Mouse (Mus musculus): ENCODE data around the gene Xpc.

Gene Xpc

DNA sequence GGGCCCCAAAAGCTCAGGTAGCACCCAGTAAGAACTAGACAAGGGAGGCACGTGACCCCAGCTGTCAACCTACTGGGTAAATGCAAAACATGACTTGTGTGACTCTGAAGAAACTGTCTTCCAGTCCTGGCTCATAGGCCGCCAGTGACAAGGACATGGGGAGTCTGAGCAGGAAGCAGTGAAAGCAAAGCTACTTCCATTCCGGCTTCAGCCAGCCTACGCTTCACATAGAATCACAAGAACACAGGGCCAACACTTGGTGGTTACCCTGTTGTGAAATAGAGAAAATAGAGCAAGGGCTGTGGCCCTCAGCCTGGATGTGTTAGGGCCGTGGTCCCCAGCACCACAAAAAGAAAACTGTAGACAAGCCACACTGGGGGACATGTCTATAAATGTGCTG is 7.1 kb upstream of the Xpc start:
- DNase-seq = no peak

DNA sequence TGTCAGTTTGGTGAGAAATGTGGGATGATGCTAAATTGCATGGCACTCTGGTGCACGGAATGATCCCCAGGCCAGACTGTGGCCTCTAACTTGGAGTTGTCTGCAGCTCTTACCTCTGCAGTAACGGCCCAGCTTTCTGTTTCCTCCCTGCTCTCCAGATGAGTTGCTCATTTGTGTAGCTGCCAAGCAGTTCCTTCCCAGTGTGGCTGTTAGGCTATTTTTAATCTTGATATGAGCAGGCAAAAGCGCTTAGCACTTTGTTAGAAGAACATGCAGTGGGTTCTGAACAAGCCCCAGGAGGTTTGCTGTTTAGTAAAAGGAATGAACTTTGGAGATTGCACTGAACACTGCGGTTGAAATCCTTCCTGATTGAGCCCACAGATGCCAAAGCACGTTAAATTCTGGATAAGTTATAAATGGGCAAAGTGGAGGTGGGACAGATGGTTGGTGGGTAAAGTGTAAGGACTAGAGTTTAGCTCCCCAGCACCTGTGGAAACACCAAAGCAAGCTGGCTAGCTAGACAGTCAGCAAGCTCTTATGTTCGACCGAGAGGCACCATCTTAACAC is 2.8 kb upstream of the Xpc start:
- DNase-seq = no peak

DNA sequence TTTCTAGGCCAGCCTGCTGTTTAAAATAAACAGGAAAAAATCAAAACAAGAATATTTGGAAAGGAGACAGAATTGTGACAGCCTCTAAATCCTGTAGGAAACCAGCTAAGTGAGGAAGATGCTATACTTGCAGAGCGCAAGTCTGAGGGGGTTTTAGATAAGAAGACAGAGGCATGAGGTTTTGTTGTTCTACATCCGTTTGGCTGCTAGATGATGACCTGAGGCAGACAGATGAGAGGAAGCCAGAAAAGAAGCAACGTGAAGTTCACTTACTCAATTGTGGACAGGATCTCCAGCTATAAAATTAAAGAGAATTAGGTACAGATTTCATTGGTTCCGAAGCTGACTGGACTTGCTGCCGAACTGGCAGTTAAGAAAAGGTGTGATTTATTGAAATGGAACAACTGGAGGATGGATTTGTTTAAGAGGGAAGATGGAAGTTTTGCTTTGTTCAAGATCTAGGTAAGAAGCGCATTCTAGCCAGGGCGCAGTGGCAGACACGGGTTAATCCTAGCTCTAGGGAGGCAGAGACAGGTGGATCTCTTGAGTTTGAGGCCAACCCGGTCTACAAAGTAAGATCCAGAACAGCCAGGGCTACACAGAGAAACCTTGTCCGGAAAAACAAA is 838 bp downstream of the Xpc start:
- DNase-seq = no peak

DNA sequence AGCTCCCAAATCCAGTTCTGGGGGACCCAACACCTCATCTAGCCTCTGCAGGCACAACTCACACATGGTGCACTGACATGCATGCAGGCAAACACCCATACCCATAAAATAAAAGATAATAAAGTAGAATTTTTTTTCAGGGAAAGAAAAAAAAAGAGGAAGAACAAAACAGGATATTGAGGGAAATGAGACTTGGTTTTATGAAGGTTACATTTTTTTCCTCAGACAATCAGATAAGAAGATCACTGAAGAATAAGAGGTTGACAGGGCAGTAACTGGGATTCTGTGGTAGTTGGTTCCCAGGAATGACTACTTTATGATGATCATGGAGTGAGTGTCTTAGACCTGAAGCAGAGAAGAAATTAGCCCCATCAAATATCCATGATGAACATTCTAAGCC is 1.6 kb downstream of the Xpc start:
- no peak for DNase-seq

DNA sequence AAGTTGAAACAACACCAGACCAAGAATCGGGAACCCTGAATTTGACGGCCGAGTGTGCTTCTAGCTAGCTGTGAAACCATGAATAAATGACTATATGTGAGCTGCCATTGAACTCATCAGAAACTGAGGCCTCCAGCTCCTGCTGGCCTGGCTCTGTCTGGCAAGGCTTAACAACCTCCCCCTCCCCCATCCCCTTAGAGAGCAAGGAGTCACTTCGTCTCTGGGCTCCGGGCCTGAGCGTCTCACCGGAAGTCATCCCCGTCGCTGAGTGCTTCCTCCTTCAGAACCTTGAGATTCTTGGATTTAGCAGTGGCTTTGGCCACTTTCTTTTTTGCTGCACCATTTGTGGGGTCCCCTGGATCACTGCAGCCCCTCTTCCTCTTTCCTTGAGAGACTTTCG is 5.5 kb downstream of the Xpc start:
- peak in 1 of 2 experiments; percentile 19 for DNase-seq

DNA sequence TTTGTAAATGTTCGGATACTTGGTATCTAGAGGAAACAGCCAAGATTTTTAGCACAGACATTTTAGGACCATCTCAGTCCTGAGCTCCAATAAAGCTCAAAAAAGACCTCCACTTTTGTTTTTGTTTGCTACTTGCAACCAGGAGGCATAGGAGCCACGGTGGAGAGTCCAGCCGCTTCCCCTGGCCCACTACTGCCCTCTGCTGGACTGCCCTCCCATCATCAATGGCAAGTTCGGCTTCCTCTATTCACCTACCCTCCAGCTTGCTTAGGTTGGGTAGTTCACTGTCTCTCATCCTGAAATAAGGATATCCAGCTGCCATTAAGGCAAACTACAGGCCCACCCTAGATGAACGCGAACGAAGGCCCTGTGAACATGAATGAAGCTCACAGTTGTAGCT is 6.4 kb downstream of the Xpc start:
- DNase-seq = peak; percentile 63 to 83

DNA sequence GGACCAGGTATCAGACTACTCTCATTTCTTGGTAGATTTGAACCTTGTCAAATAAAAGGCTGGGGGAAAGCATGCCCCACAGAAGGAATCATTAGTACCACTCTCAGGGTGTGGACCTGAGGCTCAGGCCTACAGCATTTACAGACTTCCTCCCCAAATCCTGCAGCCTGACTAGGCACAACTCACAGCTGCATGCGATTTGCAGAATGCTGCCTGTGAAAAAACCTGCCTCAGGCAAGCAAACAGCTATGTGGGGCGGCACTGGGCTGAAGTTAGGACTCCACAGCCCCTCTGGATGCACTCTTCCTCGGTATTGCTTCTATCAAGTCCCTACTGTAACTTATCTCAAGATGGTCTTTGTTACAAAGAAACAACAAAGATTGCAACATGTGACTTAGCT is 7.6 kb downstream of the Xpc start:
- DNase-seq = no peak

DNA sequence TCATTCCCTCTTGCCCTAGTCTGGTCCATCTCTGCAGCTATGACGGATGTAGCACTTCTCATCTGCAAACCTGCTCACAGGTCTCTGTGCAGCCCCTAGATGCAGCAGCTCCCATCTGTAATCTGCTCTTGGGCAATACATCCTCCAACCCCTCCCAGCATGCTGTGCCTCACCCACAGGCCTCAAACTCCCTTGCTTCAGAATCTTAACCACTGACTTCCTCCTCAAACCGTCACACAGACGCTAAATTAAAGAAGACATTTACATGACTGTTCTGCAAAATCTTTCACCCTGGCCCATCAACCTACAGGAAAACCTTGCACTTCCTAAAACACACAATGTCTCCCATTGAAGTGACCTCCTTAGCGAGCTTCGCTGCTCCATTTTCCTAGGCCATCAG is 9.7 kb downstream of the Xpc start:
- peak in 1 of 2 experiments; percentile 28 for DNase-seq

GRCm38 (mm10) chr6:91503302-91503701 is 12.4 kb downstream of the Xpc start:
- no peak for DNase-seq

GRCm38 (mm10) chr6:91494526-91494925 is 21.2 kb downstream of the Xpc start:
- DNase-seq = no peak

GRCm38 (mm10) chr6:91493053-91493452 is 22.6 kb downstream of the Xpc start:
- DNase-seq = peak in 1 of 2 experiments; percentile 18

DNA sequence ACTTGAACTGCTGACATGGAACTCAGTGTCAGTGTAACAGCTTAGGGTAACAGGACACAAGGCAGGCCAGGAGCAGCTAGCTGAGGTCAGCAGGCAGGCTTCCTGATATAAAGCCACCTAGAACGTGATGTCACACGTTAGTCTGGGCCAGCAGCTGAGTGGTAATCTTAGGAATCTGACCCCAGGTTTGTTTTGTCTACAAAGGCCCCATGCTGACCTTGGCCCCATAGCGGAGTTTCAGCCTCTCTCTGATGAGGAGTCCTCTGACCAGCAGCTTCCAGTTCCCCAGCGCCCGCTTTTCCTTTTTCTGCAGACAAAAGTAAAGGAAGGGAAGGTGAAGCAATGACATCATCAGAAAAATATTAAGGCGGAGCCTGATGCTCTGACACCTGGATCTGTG is 24.7 kb downstream of the Xpc start:
- no peak for DNase-seq

DNA sequence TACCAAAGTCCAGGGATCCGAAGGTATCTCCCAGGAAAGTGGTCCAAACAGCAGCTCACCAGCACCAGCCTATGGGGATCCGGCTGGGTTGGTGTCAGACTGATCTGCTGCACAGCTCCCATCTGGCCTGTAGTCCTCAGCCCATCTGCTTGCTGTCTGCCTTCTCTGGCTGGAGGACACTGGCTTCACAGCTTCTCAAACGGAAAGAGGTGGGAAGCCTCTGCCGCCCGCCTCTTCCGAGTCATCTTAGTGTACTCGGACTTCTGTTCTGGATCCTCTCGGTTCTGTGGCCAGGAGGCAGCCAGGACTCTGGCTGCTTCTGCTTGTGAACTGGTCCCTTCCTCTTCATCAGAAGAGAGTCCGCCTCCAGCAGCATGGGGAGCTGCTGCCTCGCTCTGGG is 25.8 kb downstream of the Xpc start:
- DNase-seq = peak in 1 of 2 experiments; percentile 13

GRCm38 (mm10) chr6:91488496-91489212 is 27.0 kb downstream of the Xpc start:
- peak; percentile 35 to 47 for DNase-seq

GRCm38 (mm10) chr6:91486736-91487453 is 28.8 kb downstream of the Xpc start:
- no peak for DNase-seq

- DNase-seq = peak in 1 of 2 experiments; percentile 8
Observed at GRCm38 (mm10) chr6:91483371-91483770, 32.3 kb downstream of the Xpc start.

- peak in 1 of 2 experiments; percentile 13 for DNase-seq
Observed at GRCm38 (mm10) chr6:91476541-91476940, 39.1 kb downstream of the Xpc start.

- DNase-seq = peak; percentile 31 to 39
Observed at GRCm38 (mm10) chr6:91474441-91475190, 41.1 kb downstream of the Xpc start.

- DNase-seq = no peak
Observed at GRCm38 (mm10) chr6:91473805-91474440, 41.8 kb downstream of the Xpc start.

DNA sequence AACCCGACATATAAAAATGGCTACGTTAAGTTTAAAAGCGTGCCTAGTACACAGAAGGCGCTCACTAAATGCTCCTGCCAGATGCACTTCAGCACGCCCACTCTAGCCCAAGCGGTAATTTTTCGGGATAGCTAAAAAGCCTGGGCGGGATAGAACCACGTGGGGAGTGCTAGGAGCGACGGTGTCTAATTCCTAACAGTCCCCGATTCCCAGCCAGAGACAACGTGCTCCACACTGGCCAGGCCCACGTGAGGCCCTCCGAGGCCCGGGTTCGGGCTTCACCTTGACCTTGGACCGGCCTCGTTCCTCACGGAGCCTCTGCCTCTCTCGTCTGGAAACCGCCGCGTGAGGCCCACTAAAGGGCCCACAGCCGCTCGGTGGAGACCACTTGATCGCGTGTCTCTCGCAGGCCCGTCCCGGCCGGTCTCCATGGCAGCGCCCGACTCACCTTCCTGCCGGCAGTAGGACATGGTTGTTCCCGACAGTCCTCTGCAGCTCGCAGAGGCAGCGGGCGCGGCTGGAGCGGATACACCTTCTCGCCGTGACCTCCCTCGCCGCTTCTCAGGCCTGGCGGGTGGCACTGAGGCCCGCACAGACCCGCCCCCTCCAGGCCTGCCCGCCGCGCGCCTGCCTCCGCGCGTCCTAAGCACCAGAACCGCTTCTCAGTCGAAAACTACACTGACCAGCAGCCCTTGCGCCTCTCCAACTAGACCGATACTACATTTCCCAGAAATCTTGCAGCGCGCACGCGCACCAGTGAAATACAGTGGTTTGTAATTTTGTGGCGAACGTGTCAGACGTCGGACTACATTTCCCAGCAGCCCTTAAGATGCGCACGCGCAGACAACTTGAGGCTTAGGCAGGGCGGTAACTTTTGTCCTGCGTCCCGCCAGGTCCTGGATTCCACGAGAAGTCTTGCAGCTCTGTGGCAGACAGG is 42.6 kb downstream of the Xpc start, which contains the start of the genes Chchd4 and Tmem43:
TSS of gene Chchd4 (minus strand) at position 679 of the 937 bp plus-strand sequence.
TSS of gene Tmem43 (plus strand) at position 836 of the 937 bp plus-strand sequence.
- peak; percentile 99 for DNase-seq

DNA sequence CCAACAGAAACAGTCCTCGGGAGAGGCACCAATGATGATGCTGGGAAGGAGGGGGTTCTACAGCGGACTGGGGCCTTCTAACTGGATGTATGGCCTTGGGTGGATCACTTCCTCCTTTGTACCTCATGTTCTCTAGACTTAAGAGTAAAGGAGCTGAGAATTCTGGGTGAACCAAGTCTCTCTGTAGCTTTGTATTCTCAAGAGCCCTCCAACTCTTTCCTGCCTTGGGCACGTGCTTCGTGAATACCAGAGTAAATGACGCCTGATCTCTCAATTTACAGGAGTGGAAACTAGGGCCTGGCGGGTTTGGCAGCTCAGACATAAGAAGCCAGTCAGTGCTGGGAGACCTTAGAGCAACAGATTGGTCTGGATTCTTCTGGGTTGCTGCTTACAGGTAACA is 43.4 kb downstream of the Xpc start:
- DNase-seq = no peak
